Mouse (Mus musculus) brain, embryonic 14.5 days (tissue): ENCODE data around the gene Gpr146.

ENCODE experiments used
- CTCF ChIP-seq: fragments of 200-500 bp; IDR thresholded peaks from 2 replicates; pipeline ENCODE4 v1.5.1; 2012; ENCODE audit warnings: inconsistent platforms, mild to moderate bottlenecking, moderate library complexity, borderline replicate concordance; ENCODE audit not compliant: insufficient read depth, insufficient read length; ENCODE audit errors: extremely low read depth
- POLR2A ChIP-seq: fragments of 200-500 bp; IDR thresholded peaks from 2 replicates; pipeline ENCODE4 v1.6.1; 2012; ENCODE audit warnings: mild to moderate bottlenecking, inconsistent platforms, borderline replicate concordance; ENCODE audit not compliant: poor library complexity, insufficient read depth, insufficient read length, severe bottlenecking; ENCODE audit errors: extremely low read depth

GRCm38 (mm10) chr5:139440926-139441725 lies 63.6 kb downstream of the Gpr146 start:
- TF ChIP-seq CTCF (no peak), POLR2A (no peak)
